Mouse (Mus musculus) liver, embryonic 13.5 days (tissue): Measurements from ENCODE around the gene 4930523C07Rik. TPM values are rescaled to one million over a fixed set of nuclear protein-coding genes. Genes with fewer than 3 reads are reported as not detected.

Source experiments
- ATAC-seq: fragments of 200-750 bp; cut with Nextera tagmentation; 2 replicates; pipeline ENCODE4 v1.8.0; 2017; ENCODE audit warnings: low read depth, mild to moderate bottlenecking, moderate number of reproducible peaks, moderate library complexity
- DNase-seq: peaks from one replicate; pipeline ENCODE4 v3.0.0; 2022
- H3K27ac ChIP-seq: fragments of 300-500 bp; sonication (generic); 2 replicates; pipeline ENCODE4 v1.5.1; 2015; ENCODE audit warnings: moderate library complexity, mild to moderate bottlenecking, inconsistent platforms
- H3K27me3 ChIP-seq: fragments of 300-500 bp; sonication (generic); 2 replicates; pipeline ENCODE4 v1.6.1; 2015; ENCODE audit warnings: mild to moderate bottlenecking, inconsistent platforms
- H3K36me3 ChIP-seq: fragments of 300-500 bp; sonication (generic); 2 replicates; pipeline ENCODE4 v1.6.1; 2015; ENCODE audit warnings: mild to moderate bottlenecking, inconsistent platforms
- H3K4me1 ChIP-seq: fragments of 300-500 bp; sonication (generic); replicated peaks from 2 replicates; pipeline ENCODE4 v1.6.1; 2015; ENCODE audit warnings: inconsistent platforms
- H3K4me2 ChIP-seq: fragments of 300-500 bp; sonication (generic); 2 replicates; pipeline ENCODE4 v1.6.1; 2015; ENCODE audit warnings: inconsistent platforms, mild to moderate bottlenecking, moderate library complexity
- H3K4me3 ChIP-seq: fragments of 300-500 bp; sonication (generic); replicated peaks from 2 replicates; pipeline ENCODE4 v1.5.1; 2015; ENCODE audit warnings: mild to moderate bottlenecking, inconsistent platforms
- H3K9ac ChIP-seq: fragments of 300-500 bp; sonication (generic); 2 replicates; pipeline ENCODE4 v1.6.1; 2015; ENCODE audit warnings: mild to moderate bottlenecking, inconsistent platforms
- H3K9me3 ChIP-seq: fragments of 300-500 bp; sonication (generic); replicated peaks from 2 replicates; pipeline ENCODE4 v1.6.1; 2016; ENCODE audit warnings: inconsistent platforms
- WGBS: fragments of 180-500 bp; shearing (Covaris S2); methylation state at CpG from one replicate; pipeline ENCODE4 v1.1.7; 2015; ENCODE audit not compliant: insufficient replicate concordance; 5-methylcytosine and 5-hydroxymethylcytosine counted together
- polyA plus RNA-seq: library from polyadenylated mRNA; unstranded; fragments of >200 nt; fragmentation: Nextera tagmentation; extraction: Ambion mirVana; gene quantifications from 2 replicates; pipeline ENCODE4 v1.2.1, GENCODE M21; 2015

Gene 4930523C07Rik
- polyA plus RNA-seq, 1 experiment from 2014 or later: 29.8 TPM

- Histone ChIP-seq H3K4me3 (no peak overlapping the region), H3K27me3 (no peaks in the 10 kb centered on the region), H3K9me3 (no peaks in the 10 kb centered on the region), H3K9ac (no peak overlapping the region), H3K27ac (no peak overlapping the region), H3K4me2 (no peak overlapping the region), H3K36me3 (no peaks in the 10 kb centered on the region), H3K4me1 (peaks cover 23% of the 10 kb centered on the region)
- WGBS: 61% methylated on average over 4 of the region's 4 CpGs
- ATAC-seq (no peak), DNase-seq (no peak)
Measured at GRCm38 (mm10) chr1:160027939-160028338, 16.2 kb upstream of the 4930523C07Rik start.

GRCm38 (mm10) chr1:160033948-160034598 lies 10.1 kb upstream of the 4930523C07Rik start:
- H3K4me3 ChIP-seq: no peak overlapping the region
- WGBS: 48% methylated on average over 4 of the region's 4 CpGs
- H3K27me3 ChIP-seq: no peaks in the 10 kb centered on the region
- H3K27ac ChIP-seq: no peak overlapping the region
- H3K4me2 ChIP-seq: no peak overlapping the region
- no peaks in the 10 kb centered on the region for H3K36me3 ChIP-seq
- DNase-seq: no peak
- ATAC-seq: no peak
- H3K4me1 ChIP-seq: no peaks in the 10 kb centered on the region; the same call in 1 of the 2 replicates
- H3K9ac ChIP-seq: no peak overlapping the region
- no peaks in the 10 kb centered on the region for H3K9me3 ChIP-seq

DNA sequence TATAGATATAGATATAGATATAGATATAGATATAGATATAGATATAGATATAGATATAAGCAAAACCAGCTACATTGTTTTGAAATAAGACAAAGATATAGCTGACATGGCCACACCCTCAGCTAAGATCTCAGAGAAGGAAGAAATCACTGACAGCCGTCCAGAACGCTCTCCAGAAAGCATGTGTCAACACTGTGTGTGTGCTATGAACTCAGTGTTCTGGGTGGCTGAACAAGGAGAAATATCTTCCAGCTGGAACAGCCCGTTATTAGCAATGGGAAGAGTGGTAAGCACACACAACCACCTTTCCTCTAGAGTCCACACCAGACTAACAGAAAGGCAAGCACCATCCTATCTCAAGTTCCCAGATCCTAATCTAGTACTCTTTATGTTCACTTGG lies 8.6 kb upstream of the 4930523C07Rik start:
- no peaks in the 10 kb centered on the region for H3K27me3 ChIP-seq
- no peak overlapping the region for H3K9ac ChIP-seq
- no peaks in the 10 kb centered on the region for H3K4me1 ChIP-seq
- no peak overlapping the region for H3K4me2 ChIP-seq
- no peaks in the 10 kb centered on the region for H3K36me3 ChIP-seq
- WGBS: 58% methylated on average over 3 of the region's 3 CpGs
- DNase-seq: no peak
- no peak overlapping the region for H3K4me3 ChIP-seq
- no peak for ATAC-seq
- no peaks in the 10 kb centered on the region for H3K9me3 ChIP-seq
- no peak overlapping the region for H3K27ac ChIP-seq

- H3K27ac ChIP-seq: no peak overlapping the region
- no peaks in the 10 kb centered on the region for H3K4me1 ChIP-seq
- ATAC-seq (0 out of 2 replicates have a peak, but pooled peaks have one; percentile 10), DNase-seq (no peak)
- no peak overlapping the region for H3K4me2 ChIP-seq
- H3K9ac ChIP-seq: no peak overlapping the region
- H3K27me3 ChIP-seq: 0 out of 2 replicates have a peak, but pooled peaks cover 7% of the 10 kb centered on the region
- no peaks in the 10 kb centered on the region for H3K9me3 ChIP-seq
- H3K4me3 ChIP-seq: no peak overlapping the region
- WGBS: 61% methylated on average over 5 of the region's 5 CpGs
- no peaks in the 10 kb centered on the region for H3K36me3 ChIP-seq
Measured at GRCm38 (mm10) chr1:160036996-160037521, 7.1 kb upstream of the 4930523C07Rik start.

DNA sequence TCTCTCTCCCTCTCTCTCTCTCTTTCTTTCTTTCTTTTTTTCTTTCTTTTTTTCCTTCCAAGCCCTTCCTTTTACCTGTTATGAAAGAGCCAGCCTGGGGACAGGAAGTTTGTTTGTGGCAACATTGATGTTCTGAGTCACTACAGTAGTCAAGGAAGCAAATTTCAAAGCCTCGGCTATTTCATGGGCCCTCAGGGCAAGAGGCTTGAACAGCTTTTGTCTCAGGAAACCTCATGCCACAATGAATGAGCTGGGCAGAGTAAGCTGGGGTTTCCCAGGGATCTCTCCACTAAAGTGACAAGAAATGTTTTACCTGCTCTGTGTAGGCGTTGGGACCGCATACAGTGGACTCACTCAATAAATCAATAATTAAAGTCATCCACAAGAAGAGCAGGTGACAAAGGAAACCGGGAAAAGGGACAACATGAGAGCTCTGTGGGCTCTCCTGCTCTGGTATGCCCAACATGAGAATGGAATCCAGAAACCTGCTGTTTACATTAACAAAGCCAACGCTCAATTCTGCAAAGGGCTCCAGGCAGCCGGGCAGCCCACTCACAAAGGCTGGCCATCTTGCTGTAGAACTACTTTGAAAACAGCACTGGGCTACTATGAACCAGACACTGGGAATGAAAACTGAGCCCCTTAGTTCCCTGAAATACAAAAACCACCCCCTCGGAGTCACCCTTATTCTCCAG lies 4.1 kb upstream of the 4930523C07Rik start:
- Histone ChIP-seq H3K4me3 (no peak overlapping the region), H3K9me3 (no peaks in the 10 kb centered on the region), H3K9ac (no peak overlapping the region), H3K4me2 (no peak overlapping the region), H3K4me1 (peaks cover 20% of the 10 kb centered on the region), H3K27ac (no peak overlapping the region), H3K36me3 (no peaks in the 10 kb centered on the region), H3K27me3 (0 out of 2 replicates have a peak, but pooled peaks cover 7% of the 10 kb centered on the region)
- no peak for ATAC-seq
- no peak for DNase-seq
- WGBS: 57% methylated on average over 7 of the region's 7 CpGs

DNA sequence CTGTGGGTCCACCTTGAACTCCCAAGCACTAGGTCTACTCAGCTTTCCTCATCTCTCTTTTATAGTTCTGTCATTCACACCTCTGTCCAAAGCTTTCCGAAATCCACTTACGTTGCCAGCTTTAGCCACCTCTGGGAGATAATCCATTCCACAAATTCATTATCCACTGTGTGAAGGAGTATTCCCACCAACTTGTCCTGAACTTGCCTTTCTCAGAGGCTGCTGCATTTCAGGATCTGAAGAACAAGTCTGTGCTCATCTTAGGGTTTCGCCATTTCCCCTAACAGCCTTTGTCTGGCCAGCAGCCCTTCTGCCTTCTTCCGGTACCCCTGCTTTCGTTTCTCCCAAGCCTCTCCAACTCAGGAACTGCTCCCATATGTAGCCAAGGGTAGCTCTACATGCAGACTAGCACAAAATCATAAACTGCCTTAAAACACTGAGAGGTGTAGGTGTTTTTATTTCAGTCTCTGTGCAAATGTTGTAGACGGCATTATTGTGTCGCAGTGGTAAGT lies 2.9 kb upstream of the 4930523C07Rik start:
- ATAC-seq (no peak), DNase-seq (no peak)
- no peaks in the 10 kb centered on the region for H3K9me3 ChIP-seq
- 80% methylated on average over 7 of the region's 7 CpGs for WGBS
- H3K36me3 ChIP-seq: no peaks in the 10 kb centered on the region
- no peak overlapping the region for H3K4me3 ChIP-seq
- no peak overlapping the region for H3K27ac ChIP-seq
- 0 out of 2 replicates have a peak, but pooled peaks cover 7% of the 10 kb centered on the region for H3K27me3 ChIP-seq
- H3K4me2 ChIP-seq: no peak overlapping the region
- peaks cover 32% of the 10 kb centered on the region for H3K4me1 ChIP-seq
- H3K9ac ChIP-seq: no peak overlapping the region

GRCm38 (mm10) chr1:160042351-160042750 lies 1.8 kb upstream of the 4930523C07Rik start:
- WGBS: 69% methylated on average over 7 of the region's 7 CpGs
- 0 out of 2 replicates have a peak, but pooled peaks cover 3% of the 10 kb centered on the region for H3K36me3 ChIP-seq
- H3K27me3 ChIP-seq: 0 out of 2 replicates have a peak, but pooled peaks cover 7% of the 10 kb centered on the region
- H3K9me3 ChIP-seq: no peaks in the 10 kb centered on the region
- H3K9ac ChIP-seq: no peak overlapping the region
- H3K4me3 ChIP-seq: no peak overlapping the region
- H3K4me2 ChIP-seq: no peak overlapping the region
- no peak overlapping the region for H3K27ac ChIP-seq
- ATAC-seq (no peak), DNase-seq (no peak)
- H3K4me1 ChIP-seq: peaks cover 42% of the 10 kb centered on the region

- Histone ChIP-seq H3K36me3 (0 out of 2 replicates have a peak, but pooled peaks cover 4% of the 10 kb centered on the region), H3K4me1 (peaks cover 53% of the 10 kb centered on the region), H3K27ac (peak overlapping the region; percentile 88), H3K9ac (peak overlapping the region; percentile 84; the same call in 1 of the 2 replicates), H3K9me3 (no peaks in the 10 kb centered on the region), H3K4me2 (peak overlapping the region; percentile 73), H3K27me3 (0 out of 2 replicates have a peak, but pooled peaks cover 7% of the 10 kb centered on the region), H3K4me3 (peak overlapping the region; percentile 78)
- DNase-seq (no peak), ATAC-seq (no peak)
- WGBS: 69% methylated on average over 13 of the region's 13 CpGs
Measured at GRCm38 (mm10) chr1:160043271-160043975, 759 bp upstream of the 4930523C07Rik start.

DNA sequence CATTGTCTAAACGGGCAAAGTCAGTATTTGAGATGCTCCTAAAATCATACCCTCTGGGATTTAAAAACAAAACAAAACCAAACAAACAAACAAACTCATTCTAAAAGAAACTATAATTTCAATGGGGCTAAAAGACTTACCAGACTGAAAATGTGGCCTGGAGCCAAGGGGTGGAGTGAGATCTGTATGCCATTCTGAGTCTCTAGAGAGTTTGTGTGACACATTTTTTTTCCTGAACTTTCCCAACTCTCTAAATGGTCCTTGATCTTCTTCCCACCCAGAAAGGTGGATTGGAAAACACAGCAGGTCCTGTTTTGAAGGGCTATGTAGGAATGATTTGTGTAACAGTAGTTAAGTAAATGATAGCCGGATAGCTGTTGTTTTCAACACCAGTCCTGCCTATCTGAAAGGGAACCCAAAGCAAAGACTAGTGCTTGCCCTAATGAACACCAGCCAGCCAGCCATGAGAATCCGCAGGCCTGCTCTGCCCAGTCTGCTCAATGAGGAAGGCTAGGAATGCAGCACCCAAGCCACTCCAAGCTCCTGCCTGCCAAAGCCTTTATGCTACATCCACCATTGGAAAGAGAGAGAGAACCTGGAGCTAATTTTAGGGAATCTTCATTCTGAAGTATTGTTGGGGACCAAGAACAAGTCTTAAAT lies 1.0 kb downstream of the 4930523C07Rik start:
- H3K4me3 ChIP-seq: peak overlapping the region; percentile 78
- DNase-seq (no peak), ATAC-seq (no peak)
- H3K4me2 ChIP-seq: peak overlapping the region; percentile 73
- no peaks in the 10 kb centered on the region for H3K9me3 ChIP-seq
- WGBS: 46% methylated on average over 3 of the region's 3 CpGs
- H3K36me3 ChIP-seq: 0 out of 2 replicates have a peak, but pooled peaks cover 4% of the 10 kb centered on the region
- H3K9ac ChIP-seq: peak overlapping the region; percentile 84
- 0 out of 2 replicates have a peak, but pooled peaks cover 7% of the 10 kb centered on the region for H3K27me3 ChIP-seq
- peak overlapping the region; percentile 88 for H3K27ac ChIP-seq
- H3K4me1 ChIP-seq: peaks cover 70% of the 10 kb centered on the region

DNA sequence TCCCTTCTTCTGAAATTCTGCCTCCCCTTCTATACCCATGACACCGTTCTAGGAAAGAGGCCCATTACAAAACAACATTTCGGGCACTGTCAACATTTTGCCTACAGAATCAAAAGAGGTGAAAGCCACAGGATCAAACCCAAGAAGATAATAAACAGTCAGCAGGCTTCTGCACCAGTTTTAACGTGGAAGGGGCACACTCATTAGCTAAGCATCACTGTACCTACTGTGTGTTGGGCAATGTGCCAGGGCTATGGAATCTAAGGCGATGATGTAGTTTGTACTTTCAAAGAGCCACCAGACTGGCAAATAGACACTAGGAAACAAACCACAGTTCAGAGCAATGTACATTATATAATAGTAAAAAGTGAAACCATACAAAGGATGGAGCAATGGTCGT lies 1.8 kb downstream of the 4930523C07Rik start:
- peaks cover 77% of the 10 kb centered on the region for H3K4me1 ChIP-seq
- peak overlapping the region; percentile 73 for H3K4me2 ChIP-seq
- H3K9ac ChIP-seq: peak overlapping the region; percentile 84
- peak overlapping the region; percentile 11; the same call in 1 of the 2 replicates for H3K27ac ChIP-seq
- no peaks in the 10 kb centered on the region for H3K9me3 ChIP-seq
- WGBS: 62% methylated on average over 5 of the region's 5 CpGs
- peak overlapping the region; percentile 78 for H3K4me3 ChIP-seq
- 0 out of 2 replicates have a peak, but pooled peaks cover 7% of the 10 kb centered on the region for H3K27me3 ChIP-seq
- no peak for DNase-seq
- no peak for ATAC-seq
- peaks cover 4% of the 10 kb centered on the region; the same call in 1 of the 2 replicates for H3K36me3 ChIP-seq
